Mouse (Mus musculus): ENCODE results near the gene Pitpnm1.

DNA sequence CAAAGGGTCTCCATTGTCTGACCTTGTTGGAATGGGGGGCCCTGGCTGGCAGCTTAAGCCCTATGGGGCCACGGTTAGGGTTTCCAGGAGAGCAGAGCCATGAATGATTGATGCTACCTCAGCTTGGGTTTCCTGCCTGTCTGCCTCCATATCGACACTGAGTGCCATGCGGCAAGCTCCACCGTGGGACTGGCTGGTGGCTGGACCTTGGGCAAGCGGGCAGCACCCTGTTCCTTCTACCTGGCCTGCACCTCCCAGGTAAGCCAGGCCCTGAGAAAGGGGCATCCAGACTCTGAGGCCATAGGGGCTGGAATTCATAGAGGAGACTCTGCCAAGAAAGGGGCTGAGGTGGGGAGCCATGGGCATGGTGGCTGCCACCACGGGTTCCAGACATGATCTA, 40.3 kb downstream of the Pitpnm1 start:
- no peak for TF ChIP-seq CTCF (IDR thresholded peaks at IDR 0.05; ENCODE audit: extremely low read depth, insufficient read depth, insufficient read length, insufficient replicate concordance)
- no peak for TF ChIP-seq POLR2A (IDR thresholded peaks at IDR 0.05; ENCODE audit: low read depth, low read length)
